Mouse (Mus musculus) hindbrain, embryonic 10.5 days (tissue): ENCODE results near the gene Chrm2. TPM values are rescaled to one million over a fixed set of nuclear protein-coding genes. Genes with fewer than 3 reads are reported as not detected.

Source experiments
- DNase-seq: peaks from one replicate; pipeline ENCODE4 v3.0.0-alpha.2; 2017; ENCODE audit warnings: low spot score
- H3K27ac ChIP-seq: fragments of 300-500 bp; sonication (generic); 2 replicates; pipeline ENCODE4 v1.5.1; 2016; ENCODE audit warnings: mild to moderate bottlenecking, moderate library complexity
- H3K27me3 ChIP-seq: fragments of 300-500 bp; sonication (generic); 2 replicates; pipeline ENCODE4 v1.6.1; 2016; ENCODE audit warnings: mild to moderate bottlenecking; ENCODE audit not compliant: poor library complexity, insufficient read depth, severe bottlenecking
- H3K36me3 ChIP-seq: fragments of 300-500 bp; sonication (generic); 2 replicates; pipeline ENCODE4 v1.6.1; 2016; ENCODE audit warnings: mild to moderate bottlenecking, moderate library complexity
- H3K4me1 ChIP-seq: fragments of 300-500 bp; sonication (generic); replicated peaks from 2 replicates; pipeline ENCODE4 v1.6.1; 2016; ENCODE audit warnings: mild to moderate bottlenecking
- H3K4me3 ChIP-seq: fragments of 300-500 bp; sonication (generic); 2 replicates; pipeline ENCODE4 v1.5.1; 2016; ENCODE audit warnings: mild to moderate bottlenecking, moderate library complexity
- H3K9me3 ChIP-seq: fragments of 300-500 bp; sonication (generic); 2 replicates; pipeline ENCODE4 v1.6.1; 2016; ENCODE audit warnings: mild to moderate bottlenecking, moderate library complexity
- WGBS: fragments of 180-500 bp; shearing (Covaris S2); methylation state at CpG from one replicate; pipeline ENCODE4 v1.1.7; 2016; 5-methylcytosine and 5-hydroxymethylcytosine counted together
- polyA plus RNA-seq: library from polyadenylated mRNA; unstranded; fragments of >200 nt; fragmentation: Nextera tagmentation; extraction: Ambion mirVana; gene quantifications from 2 replicates; pipeline ENCODE4 v1.2.1, GENCODE M21; 2016

The Chrm2 gene
- polyA plus RNA-seq = 0.26 and 0.33 TPM in 2 replicates

DNA sequence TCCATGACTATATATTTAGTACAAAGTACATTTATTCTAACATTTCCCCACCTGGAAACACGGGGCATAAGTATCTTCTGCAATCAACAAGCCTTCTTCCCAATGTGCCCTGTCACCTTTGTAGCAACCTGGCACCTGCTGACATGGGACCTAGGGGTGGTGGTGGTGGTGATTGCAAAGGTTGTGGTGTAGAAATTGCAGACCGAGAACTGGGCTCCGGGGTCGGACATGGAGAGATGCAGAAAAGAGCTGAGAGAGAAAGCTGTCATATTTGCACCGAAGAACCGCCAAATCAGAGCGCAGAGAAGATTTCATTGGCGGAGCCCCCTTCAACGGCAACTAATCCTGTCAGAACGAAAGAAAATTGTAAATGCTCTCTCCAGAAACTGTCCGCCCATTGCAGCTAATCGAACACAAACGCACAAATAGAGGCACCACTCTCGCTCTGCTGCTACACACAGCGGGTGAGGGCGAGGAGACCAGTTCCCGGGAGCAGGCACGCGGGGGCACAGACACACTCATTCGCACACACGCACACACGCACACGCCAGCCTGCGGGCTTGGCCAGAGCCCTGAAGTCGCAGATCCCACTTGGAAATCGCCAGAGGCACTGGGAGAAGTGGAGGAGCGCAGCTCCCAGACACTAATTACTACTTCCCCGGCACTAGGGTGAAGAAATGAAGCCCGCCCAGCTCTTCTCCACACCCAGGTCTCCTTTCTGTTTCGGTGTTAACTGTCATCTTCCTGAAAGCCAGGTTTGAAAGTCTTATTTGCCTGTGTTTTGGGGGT is at the start of gene Chrm2:
Gene Chrm2, plus strand, starts transcription at position 473 of the 789 bp plus-strand sequence.
- no peaks in the 10 kb centered on the region for H3K36me3 ChIP-seq
- peaks cover 30% of the 10 kb centered on the region for H3K4me1 ChIP-seq
- 4% methylated on average over 30 of the region's 30 CpGs for WGBS
- H3K27me3 ChIP-seq = peaks cover 61% of the 10 kb centered on the region
- DNase-seq = peak; percentile 44
- H3K27ac ChIP-seq = peak within 1 kb of the TSS; percentile 56; the same call in 1 of the 2 replicates
- H3K4me3 ChIP-seq = peak within 1 kb of the TSS; percentile 65
- no peaks in the 10 kb centered on the region for H3K9me3 ChIP-seq

GRCm38 (mm10) chr6:36373983-36374382 is 13.9 kb upstream of the Chrm2 start:
- Histone ChIP-seq H3K4me1 (no peaks in the 10 kb centered on the region), H3K27ac (no peak overlapping the region), H3K4me3 (no peak overlapping the region), H3K27me3 (no peaks in the 10 kb centered on the region), H3K9me3 (no peaks in the 10 kb centered on the region), H3K36me3 (no peaks in the 10 kb centered on the region)
- DNase-seq = no peak
- WGBS = 89% methylated on average over 2 of the region's 2 CpGs

DNA sequence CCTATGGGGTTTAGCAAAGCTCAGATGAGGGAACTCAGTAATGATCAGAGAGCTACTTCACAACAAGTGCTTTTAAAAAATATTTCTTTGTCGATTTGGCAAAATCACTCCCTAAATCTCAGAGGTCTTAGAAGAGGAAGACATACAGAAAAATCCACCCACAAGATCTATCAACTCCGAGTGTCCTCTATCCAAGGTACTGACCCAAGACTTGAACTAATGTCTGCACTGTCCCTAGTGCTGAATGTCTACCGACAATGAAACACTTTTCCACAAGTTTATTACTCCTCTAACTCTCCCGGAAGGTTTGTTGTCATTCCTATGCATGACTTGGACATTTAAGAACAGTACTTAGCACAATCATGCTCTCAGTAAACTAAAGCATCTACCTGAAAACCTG is 9.9 kb upstream of the Chrm2 start:
- Histone ChIP-seq H3K4me1 (no peaks in the 10 kb centered on the region), H3K27me3 (no peaks in the 10 kb centered on the region), H3K9me3 (no peaks in the 10 kb centered on the region), H3K27ac (no peak overlapping the region), H3K36me3 (no peaks in the 10 kb centered on the region), H3K4me3 (no peak overlapping the region)
- no peak for DNase-seq
- WGBS = 79% methylated on average over 4 of the region's 4 CpGs

GRCm38 (mm10) chr6:36384102-36384501 is 3.8 kb upstream of the Chrm2 start:
- Histone ChIP-seq H3K27me3 (peaks cover 37% of the 10 kb centered on the region), H3K4me1 (peaks cover 25% of the 10 kb centered on the region), H3K4me3 (no peak overlapping the region), H3K9me3 (no peaks in the 10 kb centered on the region), H3K27ac (no peak overlapping the region), H3K36me3 (no peaks in the 10 kb centered on the region)
- no peak for DNase-seq
- WGBS = 51% methylated on average over 3 of the region's 3 CpGs

DNA sequence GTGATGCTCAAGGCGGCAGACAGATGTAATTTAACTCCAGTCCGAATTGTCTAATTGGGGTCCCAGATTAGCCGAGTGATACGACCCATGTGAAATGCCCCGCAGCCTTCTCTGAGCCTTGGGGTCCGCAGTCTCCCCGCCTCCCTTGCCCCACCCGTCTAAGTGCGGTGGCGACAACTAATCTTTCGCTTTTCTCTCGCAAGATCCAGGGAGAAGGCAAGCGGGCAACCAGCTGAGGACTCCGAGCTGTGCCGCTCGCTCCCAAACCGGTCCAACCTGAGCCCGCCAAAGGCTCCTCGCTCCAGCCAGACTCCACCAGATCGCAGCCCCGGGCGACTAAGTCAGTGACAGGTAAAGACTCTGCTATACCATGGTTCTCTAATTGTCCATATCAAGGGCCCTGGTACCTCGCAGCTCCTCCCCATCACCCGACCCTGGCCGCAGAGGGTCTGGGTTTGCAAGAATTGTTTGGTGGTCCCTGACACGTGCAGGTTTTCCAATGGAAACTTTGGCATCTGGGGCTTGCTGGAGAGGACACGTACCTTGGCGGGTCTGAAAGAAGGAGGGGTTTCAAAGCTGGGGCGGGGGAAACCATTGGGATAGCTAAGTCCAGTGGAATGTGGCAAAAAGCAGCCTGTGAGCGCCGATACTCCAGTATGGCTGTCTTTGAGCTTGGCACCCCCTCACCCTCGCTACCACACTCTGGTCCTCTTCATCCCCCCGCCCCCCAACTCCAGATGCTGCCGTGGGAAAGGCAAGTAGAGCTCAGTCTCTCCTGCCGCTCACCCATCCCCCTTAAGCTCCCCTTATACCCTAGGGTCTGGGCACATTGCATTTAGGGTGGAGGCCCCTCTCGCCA is 746 bp downstream of the Chrm2 start:
- H3K36me3 ChIP-seq = no peaks in the 10 kb centered on the region
- H3K27me3 ChIP-seq = peaks cover 61% of the 10 kb centered on the region
- H3K27ac ChIP-seq = peak overlapping the region; percentile 16; the same call in 1 of the 2 replicates
- H3K4me1 ChIP-seq = peaks cover 30% of the 10 kb centered on the region
- H3K9me3 ChIP-seq = no peaks in the 10 kb centered on the region
- peak; percentile 48 for DNase-seq
- whole genome bisulfite sequencing = under 1% methylated on average over 36 of the region's 36 CpGs
- peak overlapping the region; percentile 65 for H3K4me3 ChIP-seq

DNA sequence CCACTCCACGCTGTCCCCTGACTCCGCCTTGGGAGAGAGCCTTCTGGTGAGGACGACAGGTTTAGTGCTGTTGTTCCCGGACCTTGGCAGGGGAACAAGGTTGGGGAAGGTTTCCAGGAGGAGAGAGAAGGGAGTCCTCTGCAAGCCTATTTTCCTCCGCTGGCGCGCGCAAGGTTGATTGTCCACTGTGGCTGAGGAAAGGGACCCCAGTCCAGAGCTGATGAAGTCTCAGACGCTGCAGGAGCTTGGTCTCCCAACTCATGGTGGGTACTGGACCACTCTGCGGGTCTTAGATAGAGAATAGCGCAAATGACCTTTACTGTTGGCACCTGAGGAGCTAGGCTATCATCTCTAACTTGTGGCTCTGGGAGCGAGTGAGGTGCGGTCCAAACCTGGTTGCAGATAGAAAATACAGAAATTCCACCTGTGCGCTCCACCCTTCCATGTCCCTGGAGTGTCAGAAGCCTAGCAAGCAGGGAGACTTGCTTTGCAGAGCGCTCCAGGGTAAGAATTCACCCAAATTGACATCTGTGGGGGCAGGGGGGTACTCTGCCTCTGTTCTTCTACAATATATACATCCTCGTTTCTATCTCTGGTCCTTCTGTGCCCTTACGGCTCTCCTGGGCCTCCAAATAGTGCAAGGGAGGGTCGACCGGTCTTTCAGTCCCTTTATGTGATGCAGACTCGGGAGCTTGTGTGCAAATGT is 1.5 kb downstream of the Chrm2 start:
- no peaks in the 10 kb centered on the region for H3K36me3 ChIP-seq
- peak overlapping the region; percentile 16; the same call in 1 of the 2 replicates for H3K27ac ChIP-seq
- no peak for DNase-seq
- peaks cover 61% of the 10 kb centered on the region for H3K27me3 ChIP-seq
- no peaks in the 10 kb centered on the region for H3K9me3 ChIP-seq
- peak overlapping the region; percentile 65 for H3K4me3 ChIP-seq
- 25% methylated on average over 20 of the region's 20 CpGs for WGBS
- H3K4me1 ChIP-seq = peaks cover 27% of the 10 kb centered on the region

DNA sequence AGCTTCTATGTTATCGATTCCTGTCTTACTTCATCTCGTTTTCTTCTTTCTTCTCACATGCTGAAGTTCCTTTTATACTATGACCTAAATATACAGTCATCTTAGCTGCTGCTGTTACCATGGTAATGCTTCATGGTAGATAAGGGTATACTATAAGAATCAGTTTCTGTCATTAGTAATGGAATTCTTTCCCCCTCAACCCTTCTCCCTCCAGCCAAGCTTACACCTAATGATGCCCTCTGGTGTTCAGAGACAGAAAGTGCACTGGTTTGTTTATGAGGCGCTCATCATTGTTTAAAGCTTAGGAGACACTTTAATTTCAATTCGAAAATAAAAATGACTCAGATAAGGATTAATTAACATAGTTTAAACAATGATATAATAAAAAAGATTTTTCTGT is 5.8 kb downstream of the Chrm2 start:
- H3K4me3 ChIP-seq = no peak overlapping the region
- 65% methylated on average over 4 of the region's 4 CpGs for WGBS
- no peaks in the 10 kb centered on the region for H3K36me3 ChIP-seq
- H3K27ac ChIP-seq = no peak overlapping the region
- no peak for DNase-seq
- H3K27me3 ChIP-seq = peaks cover 28% of the 10 kb centered on the region
- no peaks in the 10 kb centered on the region for H3K9me3 ChIP-seq
- H3K4me1 ChIP-seq = peaks cover 9% of the 10 kb centered on the region

DNA sequence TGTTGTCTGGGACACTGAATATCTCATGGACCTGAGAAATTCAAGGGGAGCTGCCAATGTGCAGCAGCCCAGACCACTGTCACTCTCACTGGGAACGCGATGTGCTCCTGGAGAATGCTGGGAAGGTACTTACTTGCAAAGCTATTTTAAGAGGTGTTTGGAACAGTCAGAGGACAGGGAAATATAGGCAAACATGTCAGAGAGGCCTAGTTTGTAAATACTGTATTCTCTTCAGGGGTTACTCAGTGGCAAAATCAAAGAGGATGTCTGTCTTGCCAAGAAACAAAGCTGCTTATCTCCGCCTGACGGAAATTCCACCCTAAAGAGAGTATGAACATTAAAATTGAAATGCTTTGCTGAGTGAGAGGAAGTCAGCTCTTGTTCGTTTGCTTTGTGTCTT is 17.3 kb downstream of the Chrm2 start:
- Histone ChIP-seq H3K27me3 (no peaks in the 10 kb centered on the region), H3K4me3 (no peak overlapping the region), H3K4me1 (no peaks in the 10 kb centered on the region), H3K36me3 (no peaks in the 10 kb centered on the region), H3K9me3 (no peaks in the 10 kb centered on the region), H3K27ac (no peak overlapping the region)
- WGBS = 86% methylated on average over 5 of the region's 5 CpGs
- DNase-seq = no peak

GRCm38 (mm10) chr6:36409016-36409415 is 21.1 kb downstream of the Chrm2 start:
- H3K36me3 ChIP-seq = no peaks in the 10 kb centered on the region
- DNase-seq = no peak
- no peaks in the 10 kb centered on the region for H3K4me1 ChIP-seq

GRCm38 (mm10) chr6:36410057-36410456 is 22.2 kb downstream of the Chrm2 start:
- Histone ChIP-seq H3K36me3 (no peaks in the 10 kb centered on the region), H3K27ac (no peak overlapping the region), H3K4me1 (no peaks in the 10 kb centered on the region), H3K9me3 (no peaks in the 10 kb centered on the region), H3K4me3 (no peak overlapping the region), H3K27me3 (no peaks in the 10 kb centered on the region)
- WGBS = 85% methylated on average over 2 of the region's 2 CpGs
- DNase-seq = no peak

More at GRCm38 (mm10) chr6:36409016-36409415, 21.1 kb downstream of the Chrm2 start:
- Histone ChIP-seq H3K27me3 (no peaks in the 10 kb centered on the region), H3K4me3 (no peak overlapping the region), H3K9me3 (no peaks in the 10 kb centered on the region), H3K27ac (no peak overlapping the region)

GRCm38 (mm10) chr6:36419716-36420115 is 31.8 kb downstream of the Chrm2 start:
- no peak overlapping the region for H3K4me3 ChIP-seq
- H3K9me3 ChIP-seq = no peaks in the 10 kb centered on the region
- DNase-seq = no peak
- H3K36me3 ChIP-seq = no peaks in the 10 kb centered on the region
- 0 out of 2 replicates have a peak, but pooled peaks cover 2% of the 10 kb centered on the region for H3K4me1 ChIP-seq
- no peaks in the 10 kb centered on the region for H3K27me3 ChIP-seq
- WGBS = 62% methylated on average over 2 of the region's 2 CpGs
- H3K27ac ChIP-seq = no peak overlapping the region

DNA sequence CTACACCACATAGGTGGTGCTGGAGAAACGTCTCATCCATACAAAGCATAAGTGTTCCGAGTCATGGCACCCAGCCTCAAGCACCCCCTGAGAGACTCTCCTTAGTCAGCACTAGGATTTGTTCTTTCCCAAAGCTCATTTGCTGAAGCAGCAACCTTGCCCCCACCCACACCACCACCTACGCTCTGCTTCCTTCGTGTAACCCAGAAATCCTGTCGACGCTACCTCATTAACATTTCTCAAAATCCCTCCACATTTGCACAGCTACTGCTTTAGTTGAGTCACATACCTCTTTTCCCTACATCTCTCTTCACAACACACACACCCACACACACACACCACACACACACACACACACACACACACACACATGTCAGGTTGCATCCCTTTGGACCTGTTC is 50.1 kb downstream of the Chrm2 start:
- Histone ChIP-seq H3K27ac (no peak overlapping the region), H3K4me3 (no peak overlapping the region), H3K36me3 (no peaks in the 10 kb centered on the region), H3K27me3 (no peaks in the 10 kb centered on the region), H3K9me3 (no peaks in the 10 kb centered on the region), H3K4me1 (no peaks in the 10 kb centered on the region)
- 92% methylated on average over 6 of the region's 6 CpGs for WGBS
- no peak for DNase-seq
